In genomic region chr4:82266066-82266619, GRCm38 (mm10) we compare ENCODE assay signal across 11 mouse cellular contexts.
A peak's percentile ranks its signal among the peaks of the same experiment; 100 is the strongest.
DNase-seq lines count a peak whose midpoint lies in the region; ATAC-seq and TF ChIP-seq lines count a peak whose summit lies in the region.
"Had no signal": no experiment of that assay in that cellular context is flagged by ENCODE, and none has a peak within 500 bp of the region (broad histone marks: within the 10 kb centered on the region; RNA-seq: fewer than 3 reads in every experiment).

No protein-coding gene starts in this region.

- H3K27ac ChIP-seq in kidney, adult 2 months (ENCODE audit: insufficient read depth, low read depth, low read length) = no peak overlapping the region
- H3K27ac ChIP-seq in neural tube, embryonic 15.5 days (replicated peaks) = no peak overlapping the region
- no peak overlapping the region for H3K27ac ChIP-seq in midbrain, embryonic 11.5 days (ENCODE audit: low read depth, low read length)
- H3K27ac ChIP-seq: hindbrain, embryonic 10.5 days had no signal

- TF ChIP-seq POLR2A in kidney, adult 2 months (IDR thresholded peaks at IDR 0.05; ENCODE audit: low read depth, low read length) = no peak

- H3K4me3 ChIP-seq in kidney, adult 2 months (ENCODE audit: insufficient read depth, low read depth, low read length) = no peak overlapping the region
- no peak overlapping the region for H3K4me3 ChIP-seq in neural tube, embryonic 15.5 days (replicated peaks)
- no peak overlapping the region for H3K4me3 ChIP-seq in midbrain, embryonic 11.5 days (ENCODE audit: low read depth, low read length)
- H3K4me3 ChIP-seq: erythroblast, embryonic 14.5 days; hindbrain, embryonic 10.5 days had no signal

- H3K36me3 ChIP-seq in kidney, adult 2 months (ENCODE audit: control insufficient read depth, insufficient read depth, low read length) = no peaks in the 10 kb centered on the region
- H3K36me3 ChIP-seq in neural tube, embryonic 15.5 days = no peaks in the 10 kb centered on the region
- no peaks in the 10 kb centered on the region for H3K36me3 ChIP-seq in midbrain, embryonic 11.5 days (ENCODE audit: control insufficient read depth, insufficient read depth, low read length)
- H3K36me3 ChIP-seq: hindbrain, embryonic 10.5 days had no signal

- no peaks in the 10 kb centered on the region for H3K9me3 ChIP-seq in neural tube, embryonic 15.5 days (replicated peaks)
- no peaks in the 10 kb centered on the region for H3K9me3 ChIP-seq in midbrain, embryonic 11.5 days (ENCODE audit: control insufficient read depth, low read length)
- H3K9me3 ChIP-seq: hindbrain, embryonic 10.5 days had no signal

- no peak overlapping the region for H3K9ac ChIP-seq in neural tube, embryonic 15.5 days (replicated peaks)
- no peak overlapping the region for H3K9ac ChIP-seq in midbrain, embryonic 11.5 days (ENCODE audit: low read length)

- WGBS in kidney, adult 2 months = 31% methylated on average over 4 of the region's 4 CpGs
- 55% methylated on average over 4 of the region's 4 CpGs for WGBS in neural tube, embryonic 15.5 days
- WGBS in midbrain, embryonic 11.5 days = 56% methylated on average over 4 of the region's 4 CpGs

- TF ChIP-seq CTCF in kidney, adult 2 months (conservative IDR thresholded peaks at IDR 0.05; ENCODE audit: insufficient read depth, insufficient read length, low read depth, low read length) = no peak

- H3K4me2 ChIP-seq in neural tube, embryonic 15.5 days = no peak overlapping the region
- no peak overlapping the region for H3K4me2 ChIP-seq in midbrain, embryonic 11.5 days

- no peaks in the 10 kb centered on the region for H3K27me3 ChIP-seq in kidney, adult 2 months (replicated peaks; ENCODE audit: control insufficient read depth, insufficient read depth, low read length)
- H3K27me3 ChIP-seq in neural tube, embryonic 15.5 days (replicated peaks) = no peaks in the 10 kb centered on the region
- no peaks in the 10 kb centered on the region for H3K27me3 ChIP-seq in midbrain, embryonic 11.5 days (ENCODE audit: control insufficient read depth, insufficient read depth, low read length)

- ATAC-seq in neural tube, embryonic 15.5 days (ENCODE audit: low FRiP score) = no peak
- ATAC-seq in midbrain, embryonic 11.5 days (ENCODE audit: low FRiP score) = no peak

- no peaks in the 10 kb centered on the region for H3K4me1 ChIP-seq in kidney, adult 2 months (ENCODE audit: control insufficient read depth, insufficient read depth, low read length)
- 0 out of 2 replicates have a peak, but pooled peaks cover 9% of the 10 kb centered on the region for H3K4me1 ChIP-seq in neural tube, embryonic 15.5 days
- no peaks in the 10 kb centered on the region for H3K4me1 ChIP-seq in midbrain, embryonic 11.5 days (ENCODE audit: control insufficient read depth, insufficient read depth, low read length)

- peak; percentile 18 for DNase-seq in adrenal gland, adult 2 months
- DNase-seq in adrenal gland, postnatal 25 days = no peak
- peak; percentile 14 for DNase-seq in kidney, adult 2 months
- DNase-seq in kidney, adult 9 months = no peak
- peak; percentile 22 for DNase-seq in neural tube, embryonic 10.5 days (ENCODE audit: extremely low spot score, low spot score)
- no peak for DNase-seq in midbrain, embryonic 11.5 days (ENCODE audit: low spot score, missing footprints)
- no peak for DNase-seq in right cerebral cortex, postnatal 10 days (ENCODE audit: low spot score in 2 of 2)
- DNase-seq: cerebellum, adult 8-10 months had no signal

Comparison
In these comparisons a context has a peak if more than half of its experiments do, and no peak if none do; other contexts are left out.
1. DNase-seq: peak in adrenal gland, adult 2 months (single experiment), kidney, adult 2 months (single experiment) and neural tube, embryonic 10.5 days (single experiment); none in adrenal gland, postnatal 25 days (single experiment), kidney, adult 9 months (single experiment), midbrain, embryonic 11.5 days (single experiment) and right cerebral cortex, postnatal 10 days (0 of 2).